Mouse (Mus musculus): ENCODE data around the gene Adra1b. TPM values are rescaled to one million over a fixed set of nuclear protein-coding genes. Genes with fewer than 3 reads are reported as not detected.

Adra1b gene
- total RNA-seq, 1 experiment from 2014 or later: not detected

DNA sequence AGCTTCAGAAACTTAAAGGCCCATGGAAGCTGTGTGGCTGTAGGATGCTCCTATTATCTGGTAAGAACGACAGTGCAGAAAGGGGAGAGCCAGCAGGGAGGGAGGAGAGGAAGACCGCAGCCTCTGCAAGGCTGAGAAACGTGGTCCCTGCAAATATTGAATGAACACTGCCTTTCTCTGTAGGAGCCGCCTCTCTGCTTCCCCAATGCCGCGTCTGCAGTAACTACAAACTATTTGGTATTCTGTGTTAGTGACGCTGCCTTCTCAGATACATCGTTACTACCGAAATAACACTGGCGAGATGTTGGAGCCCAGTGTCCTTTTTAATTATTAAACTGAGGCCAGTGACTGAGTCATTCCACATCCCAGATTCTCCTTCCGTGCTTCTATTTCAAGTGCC lies 66.5 kb downstream of the Adra1b start:
- ATAC-seq (ENCODE audit: extremely low read depth, insufficient number of reproducible peaks, low FRiP score, poor library complexity, severe bottlenecking): no peak

DNA sequence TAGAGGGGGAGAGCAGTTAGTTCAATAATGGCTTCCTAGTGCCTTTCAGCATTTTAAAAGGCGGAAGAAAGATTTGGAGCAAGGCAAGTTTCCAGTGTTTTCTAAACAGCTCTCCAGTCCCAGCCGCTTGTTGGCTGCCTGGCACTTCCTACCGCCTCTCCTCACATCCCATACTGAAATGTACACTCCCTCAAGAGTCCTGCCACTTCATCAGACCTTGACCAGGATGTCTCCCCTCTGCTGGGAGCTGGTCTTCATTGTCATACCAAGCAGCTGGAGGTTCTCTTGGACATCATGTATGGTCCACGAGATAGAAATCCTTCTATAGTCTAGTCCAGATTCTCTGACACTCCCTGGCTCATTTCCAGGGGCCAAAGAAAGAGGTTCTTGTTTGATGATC lies 69.5 kb downstream of the Adra1b start:
- no peak for ATAC-seq (ENCODE audit: extremely low read depth, insufficient number of reproducible peaks, low FRiP score, poor library complexity, severe bottlenecking)

DNA sequence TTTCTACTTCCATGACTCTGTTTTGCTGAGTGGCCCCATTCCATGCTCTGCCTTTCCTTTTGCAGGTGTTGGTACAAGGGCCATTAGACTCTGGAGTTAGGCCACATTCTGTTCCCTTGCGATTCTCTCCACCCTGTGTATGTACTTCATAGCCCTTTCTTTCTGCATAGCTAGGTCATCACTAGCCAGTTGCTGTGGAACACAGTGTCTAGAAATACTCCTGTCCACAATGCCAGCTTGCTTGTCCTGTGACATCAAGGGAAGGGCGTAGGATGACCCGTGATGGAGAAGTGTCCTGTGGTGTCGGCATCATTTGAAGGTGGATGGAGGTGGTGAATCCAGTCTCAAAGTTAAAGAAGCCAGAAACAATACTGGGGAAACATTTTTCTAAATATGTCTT lies 74.2 kb downstream of the Adra1b start:
- ATAC-seq (ENCODE audit: extremely low read depth, insufficient number of reproducible peaks, low FRiP score, poor library complexity, severe bottlenecking): no peak

DNA sequence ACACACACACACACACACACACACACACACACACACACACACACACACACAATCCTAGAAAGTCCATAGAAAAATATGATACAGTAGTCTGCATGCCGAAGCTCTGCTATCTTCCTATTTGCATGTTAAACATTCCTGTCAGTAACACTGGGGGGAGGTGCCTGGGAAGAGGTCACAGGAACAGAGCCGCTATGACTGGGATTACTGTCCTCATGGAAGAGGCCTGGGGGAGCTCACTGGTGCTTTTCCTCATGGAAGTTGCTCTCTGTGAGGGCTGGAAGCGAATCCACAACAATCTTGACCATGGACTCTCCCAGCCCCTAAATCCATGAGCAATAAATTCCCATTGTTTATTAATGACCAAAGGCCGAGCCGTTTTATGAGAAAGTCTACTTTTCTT lies 77.7 kb downstream of the Adra1b start:
- ATAC-seq (ENCODE audit: extremely low read depth, insufficient number of reproducible peaks, low FRiP score, poor library complexity, severe bottlenecking): no peak

DNA sequence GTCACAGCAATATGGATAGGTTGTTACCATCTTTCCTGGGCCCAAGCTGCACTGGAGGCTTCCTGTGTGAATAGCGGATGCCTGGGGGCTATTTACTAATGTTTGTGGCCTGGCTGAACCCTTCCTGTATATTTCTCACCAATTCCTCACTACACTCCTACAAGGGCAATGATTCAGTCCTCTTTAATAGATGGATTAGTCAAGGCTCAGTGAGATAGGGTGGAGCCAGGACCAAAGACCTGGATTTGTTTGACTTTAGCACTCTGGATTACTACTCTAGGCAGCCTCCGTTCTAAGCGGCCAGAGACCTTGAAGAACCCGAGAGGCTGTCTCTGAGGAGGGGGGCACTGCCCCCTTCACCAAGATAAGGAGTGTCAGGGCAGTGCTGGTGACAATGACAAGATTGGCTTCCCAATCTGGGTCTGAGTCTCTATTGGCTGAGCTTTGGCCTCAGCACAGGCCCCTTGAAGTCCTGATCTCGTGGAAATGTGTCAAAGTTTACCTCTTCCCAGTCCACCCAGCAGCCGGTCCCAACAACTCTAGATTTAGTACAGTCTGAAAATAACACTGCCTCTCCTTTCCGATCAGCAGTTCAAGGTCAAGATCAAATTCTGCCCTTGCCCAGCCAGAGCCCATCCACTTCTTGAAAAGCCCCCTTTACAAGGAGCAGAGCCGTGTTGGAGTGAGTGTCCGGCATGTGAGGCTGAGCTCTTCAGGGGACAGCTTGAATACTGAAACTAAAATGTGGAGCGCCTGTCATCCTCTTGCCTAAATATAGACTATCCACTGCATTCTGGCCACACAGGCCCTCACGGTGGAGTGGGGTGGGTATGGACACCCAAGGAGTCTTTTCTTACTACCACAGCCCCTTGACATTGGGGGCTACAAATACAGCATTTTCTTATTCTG lies 80.2 kb downstream of the Adra1b start:
- no peak for ATAC-seq (ENCODE audit: extremely low read depth, insufficient number of reproducible peaks, low FRiP score, poor library complexity, severe bottlenecking)

DNA sequence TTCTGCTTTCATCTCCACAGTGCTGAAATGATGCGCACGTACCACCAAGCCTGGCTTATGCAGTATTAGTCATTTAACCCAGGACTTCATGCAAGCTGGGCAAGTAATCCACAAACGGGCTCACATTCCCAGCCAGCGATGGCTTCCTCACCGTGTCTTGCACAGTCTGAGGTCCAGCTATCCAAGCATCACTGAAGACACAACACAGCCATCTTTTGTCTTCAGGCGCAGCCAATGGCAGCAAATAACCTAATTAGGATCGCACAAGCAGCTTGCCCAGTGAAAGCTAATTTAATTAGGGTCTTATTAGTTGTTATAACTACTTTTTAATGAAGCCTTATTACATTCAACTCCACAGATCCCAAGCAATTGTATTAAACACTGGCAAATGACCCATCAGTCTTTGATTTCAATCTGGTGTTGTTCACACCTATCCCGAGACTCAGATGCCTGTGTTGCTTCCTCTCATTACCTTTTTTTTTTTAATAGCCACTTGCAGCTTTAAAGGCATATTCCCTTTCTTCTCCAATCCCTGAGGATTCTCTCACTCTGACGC lies 83.6 kb downstream of the Adra1b start:
- ATAC-seq (ENCODE audit: extremely low read depth, insufficient number of reproducible peaks, low FRiP score, poor library complexity, severe bottlenecking): no peak

DNA sequence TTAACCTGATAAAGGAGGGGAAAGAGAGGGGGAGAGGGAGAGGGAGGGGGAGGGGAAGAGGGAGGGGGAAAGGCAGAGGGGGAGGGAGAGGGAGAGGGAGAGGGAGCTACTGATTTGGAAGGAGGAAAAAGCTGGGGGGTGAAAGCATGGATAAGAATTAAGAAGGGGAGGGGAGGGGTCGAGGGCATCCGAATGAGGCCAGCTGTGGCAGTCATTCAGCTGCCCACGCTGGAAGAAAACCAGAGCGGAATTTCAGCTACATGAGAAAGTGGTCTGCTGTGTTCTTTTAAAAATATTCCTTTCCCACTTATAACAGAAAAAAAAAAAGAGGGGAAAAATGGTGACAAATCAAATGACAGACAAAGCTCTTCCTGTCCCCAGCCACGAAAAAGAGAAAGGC lies 88.5 kb downstream of the Adra1b start:
- no peak for ATAC-seq (ENCODE audit: extremely low read depth, insufficient number of reproducible peaks, low FRiP score, poor library complexity, severe bottlenecking)

DNA sequence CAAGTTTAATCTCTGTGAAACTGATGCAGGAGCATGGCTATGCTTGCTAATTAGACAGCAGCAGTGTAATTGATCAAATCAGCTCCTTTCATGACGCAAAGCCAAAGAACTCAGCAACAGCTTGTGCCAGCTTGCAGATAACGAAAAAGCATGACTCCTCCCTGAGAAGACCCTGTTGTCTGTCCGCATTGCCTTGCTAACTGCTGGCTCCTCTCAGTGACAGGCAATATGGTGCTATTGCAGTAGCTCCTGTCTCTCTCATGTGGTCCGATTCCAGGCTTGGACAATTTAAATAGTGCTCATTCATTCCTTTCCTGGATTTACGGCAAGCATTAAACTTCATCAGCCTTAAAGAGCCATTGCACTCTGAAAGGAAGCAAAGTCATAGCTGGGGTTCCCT lies 93.3 kb downstream of the Adra1b start:
- ATAC-seq (ENCODE audit: extremely low read depth, insufficient number of reproducible peaks, low FRiP score, poor library complexity, severe bottlenecking): no peak

DNA sequence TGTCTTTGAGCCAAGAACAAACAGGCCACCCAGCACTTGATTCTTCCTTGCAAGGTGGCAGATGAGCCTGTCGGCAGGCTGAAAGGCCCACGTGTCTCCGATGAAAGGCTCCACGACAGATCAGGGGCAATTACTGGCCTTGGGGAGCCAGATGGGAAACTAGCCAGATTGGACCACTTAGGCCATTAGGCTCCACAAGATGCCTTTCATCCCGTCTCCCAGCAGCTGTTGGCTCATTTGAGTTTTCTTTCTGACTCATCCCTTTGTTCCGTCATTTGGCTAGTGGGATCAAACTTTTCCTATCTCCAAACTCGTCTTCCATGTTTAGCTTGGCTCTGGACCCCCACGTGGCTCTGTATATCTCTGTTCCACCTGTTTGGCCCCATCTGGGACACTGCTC lies 105.0 kb downstream of the Adra1b start:
- ATAC-seq (ENCODE audit: extremely low read depth, insufficient number of reproducible peaks, low FRiP score, poor library complexity, severe bottlenecking): no peak

DNA sequence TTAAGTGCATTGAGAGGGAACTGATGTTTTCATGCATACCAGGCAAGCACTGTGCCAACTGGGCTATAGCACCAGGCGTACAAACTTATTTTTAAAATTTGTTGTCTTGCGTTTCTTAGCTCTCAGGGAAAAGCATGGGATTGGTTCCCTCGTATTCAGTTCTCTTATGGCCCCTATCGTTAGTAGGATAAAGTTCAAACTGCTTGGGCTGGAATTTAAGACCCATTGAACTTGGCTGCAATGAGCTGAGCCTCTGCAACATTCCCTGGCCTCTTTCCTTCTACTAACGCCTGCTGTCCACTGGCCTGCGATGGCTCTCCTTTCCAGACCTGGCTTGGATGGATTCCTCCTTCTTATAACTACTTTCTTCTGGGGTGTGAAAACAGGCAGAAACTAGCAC lies 110.6 kb downstream of the Adra1b start:
- no peak for ATAC-seq (ENCODE audit: extremely low read depth, insufficient number of reproducible peaks, low FRiP score, poor library complexity, severe bottlenecking)

DNA sequence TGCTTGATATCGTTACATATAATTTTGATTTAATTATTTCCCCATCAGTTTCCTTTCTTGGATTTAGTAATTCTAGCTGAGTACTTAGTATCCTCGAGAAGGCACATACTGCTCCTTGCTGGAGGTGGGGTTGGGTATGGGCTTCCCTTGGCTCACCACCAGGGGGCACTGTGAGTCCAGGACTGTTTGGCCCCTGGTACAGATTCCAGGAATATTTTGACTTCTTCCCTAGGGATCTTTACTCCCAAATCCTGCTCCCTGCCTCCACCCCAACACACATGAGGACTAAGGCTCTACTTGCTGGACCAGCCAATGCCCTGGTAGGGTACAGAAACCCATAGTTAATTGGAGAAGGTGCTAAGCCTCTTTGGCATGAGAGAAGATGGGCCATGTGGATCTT lies 117.2 kb downstream of the Adra1b start:
- ATAC-seq (ENCODE audit: extremely low read depth, insufficient number of reproducible peaks, low FRiP score, poor library complexity, severe bottlenecking): no peak

DNA sequence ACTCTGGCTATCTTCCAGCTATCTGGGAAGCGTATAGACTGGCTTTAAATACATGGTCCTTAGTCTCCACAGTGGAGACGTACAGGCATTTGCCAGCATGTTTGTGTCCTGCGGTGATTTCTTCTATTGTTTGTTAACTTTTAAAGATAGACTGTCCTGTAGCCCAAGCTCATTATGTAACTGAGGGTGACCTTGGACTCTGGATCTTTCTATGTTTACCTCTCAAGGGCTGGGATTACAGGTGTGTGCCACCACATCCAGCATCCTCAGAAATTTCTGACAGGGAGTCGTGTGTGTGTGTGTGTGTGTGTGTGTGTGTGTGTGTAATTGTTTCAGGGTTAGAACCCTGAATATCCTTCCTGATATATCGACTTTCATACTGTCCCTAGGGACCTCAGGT lies 117.9 kb downstream of the Adra1b start:
- no peak for ATAC-seq (ENCODE audit: extremely low read depth, insufficient number of reproducible peaks, low FRiP score, poor library complexity, severe bottlenecking)

DNA sequence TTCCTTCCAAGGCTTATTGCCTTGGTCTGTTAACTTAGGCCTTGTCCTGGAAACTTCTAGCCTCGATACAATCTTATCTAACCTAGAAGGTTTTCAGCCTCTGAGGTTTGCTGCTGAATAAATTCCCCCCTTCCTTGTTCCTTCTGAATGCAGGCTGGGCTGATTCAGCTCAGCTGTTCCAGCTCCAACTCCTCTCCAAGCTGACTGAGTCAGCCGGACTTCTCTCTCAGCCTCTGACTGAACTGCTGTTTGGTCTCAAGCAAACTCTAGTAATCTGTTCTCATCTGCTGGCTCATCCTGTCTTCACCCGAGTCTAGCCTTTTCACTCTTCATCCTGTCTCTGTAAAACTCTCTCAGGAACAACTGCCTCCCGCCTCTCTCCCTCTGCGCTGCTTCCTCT lies 121.5 kb downstream of the Adra1b start:
- no peak for ATAC-seq (ENCODE audit: extremely low read depth, insufficient number of reproducible peaks, low FRiP score, poor library complexity, severe bottlenecking)

DNA sequence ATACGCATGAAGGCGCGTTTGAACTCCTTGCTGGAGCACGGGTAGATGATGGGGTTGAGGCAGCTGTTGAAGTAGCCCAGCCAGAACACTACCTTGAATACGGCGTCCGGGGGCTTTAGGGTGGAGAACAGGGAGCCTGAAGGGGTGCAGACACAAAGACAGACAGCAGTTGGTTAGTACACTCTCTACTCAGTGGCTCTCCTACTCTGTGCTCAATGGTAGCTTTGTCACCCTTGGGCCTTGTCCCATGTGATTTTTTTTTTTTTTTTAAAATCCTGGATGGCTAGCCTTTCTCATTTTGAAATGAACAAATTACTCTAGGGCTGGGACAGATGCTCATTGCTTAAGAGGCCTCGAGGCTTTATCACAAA lies 124.7 kb downstream of the Adra1b start:
- ATAC-seq (ENCODE audit: extremely low read depth, insufficient number of reproducible peaks, low FRiP score, poor library complexity, severe bottlenecking): no peak

DNA sequence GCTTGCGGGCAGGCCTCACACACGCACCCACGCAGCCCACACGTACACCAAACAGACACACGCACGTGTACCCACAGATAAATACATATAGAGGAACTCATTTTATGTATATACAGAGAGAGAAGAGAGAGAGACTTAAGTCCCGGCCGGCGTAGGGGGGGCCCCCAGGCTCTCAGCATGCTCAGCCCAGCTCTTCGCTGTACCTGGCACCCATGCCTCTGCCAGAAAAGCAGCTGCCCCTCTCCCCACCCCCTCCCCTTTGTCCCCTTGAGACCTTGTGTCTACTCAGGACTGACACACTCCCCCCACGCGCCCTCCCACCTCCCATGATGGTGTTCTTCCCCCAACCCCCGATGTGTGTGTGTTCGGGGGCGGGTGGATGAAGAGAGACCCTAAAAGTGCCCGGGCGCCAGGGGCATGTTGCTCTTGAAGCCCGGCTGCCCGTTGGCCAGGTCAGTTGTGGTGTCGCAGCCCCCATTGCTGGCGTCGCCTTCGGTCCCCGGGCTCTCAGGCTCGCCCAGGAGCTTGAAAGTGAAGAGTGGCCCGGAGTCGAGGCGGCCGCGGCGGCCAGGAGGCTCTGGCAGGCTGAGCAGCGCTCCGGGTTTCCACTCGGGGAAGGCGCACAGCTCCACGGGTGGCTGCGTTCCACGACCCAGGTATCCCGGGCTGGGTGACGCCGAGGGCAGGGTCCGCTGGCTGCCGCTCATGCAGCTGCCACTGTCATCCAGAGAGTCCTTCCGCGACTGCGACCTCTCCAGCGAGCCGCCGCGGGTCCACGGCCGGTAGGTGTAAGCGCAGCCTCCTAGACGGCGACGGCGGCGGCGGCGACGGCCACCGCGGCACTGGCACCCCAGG lies 125.3 kb downstream of the Adra1b start:
- no peak for ATAC-seq (ENCODE audit: extremely low read depth, insufficient number of reproducible peaks, low FRiP score, poor library complexity, severe bottlenecking)

DNA sequence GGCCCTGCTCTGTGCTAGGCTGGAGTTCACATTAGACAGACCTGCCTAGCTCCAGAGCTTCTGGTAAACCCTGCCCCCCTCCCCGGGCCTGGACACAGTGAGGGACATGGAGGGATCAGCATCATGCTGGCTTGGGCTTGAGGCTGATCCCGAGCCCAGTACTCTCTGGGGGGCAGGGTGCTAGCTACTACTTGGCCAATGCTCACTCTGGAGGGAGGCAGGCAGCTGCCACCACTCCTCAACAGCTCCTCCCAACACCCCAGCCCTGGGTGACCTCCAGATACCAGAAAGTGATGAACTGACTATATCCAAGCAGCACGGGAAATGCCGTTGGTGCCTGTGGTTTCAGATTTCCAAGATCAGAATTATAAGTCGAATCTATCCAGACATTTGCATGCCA lies 127.3 kb downstream of the Adra1b start:
- ATAC-seq (ENCODE audit: extremely low read depth, insufficient number of reproducible peaks, low FRiP score, poor library complexity, severe bottlenecking): no peak

DNA sequence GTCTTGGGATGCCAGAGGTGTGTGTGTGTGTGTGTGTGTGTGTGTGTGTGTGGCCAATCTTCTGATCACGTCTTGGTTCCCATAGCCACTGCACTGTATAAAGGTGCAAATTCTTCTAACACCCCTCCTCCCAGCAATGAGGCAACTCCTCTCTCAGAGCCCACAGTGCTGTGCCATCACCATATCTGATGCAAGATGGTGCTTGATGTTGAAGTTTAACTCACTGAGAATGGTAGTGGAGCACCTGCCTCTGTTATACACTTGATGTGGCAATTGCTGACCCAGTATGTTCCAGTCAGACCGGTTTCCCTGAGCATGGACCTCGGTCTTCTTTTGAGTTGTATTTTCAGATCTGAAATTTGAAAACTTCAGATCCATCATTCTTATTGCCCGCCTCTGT lies 130.9 kb downstream of the Adra1b start:
- ATAC-seq (ENCODE audit: extremely low read depth, insufficient number of reproducible peaks, low FRiP score, poor library complexity, severe bottlenecking): no peak

DNA sequence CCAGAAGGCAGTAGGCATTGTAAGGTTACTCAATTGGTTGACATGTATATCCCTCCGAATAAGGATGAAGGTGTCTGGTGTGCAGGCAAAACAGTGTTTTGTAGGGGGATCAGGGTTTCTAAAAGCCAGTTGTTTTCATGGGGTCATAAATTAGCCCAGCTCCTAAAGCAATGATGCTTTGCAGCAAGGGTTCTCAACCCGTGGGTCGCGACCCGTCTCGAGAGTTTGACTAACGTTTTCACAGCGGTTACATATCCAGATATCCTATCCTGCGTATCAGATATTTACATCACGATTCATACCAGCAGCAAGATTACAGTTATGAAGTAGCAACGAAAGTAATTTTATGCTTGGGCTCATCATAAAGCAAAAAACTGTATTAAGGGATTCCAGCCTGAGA lies 133.3 kb downstream of the Adra1b start:
- ATAC-seq (ENCODE audit: extremely low read depth, insufficient number of reproducible peaks, low FRiP score, poor library complexity, severe bottlenecking): no peak

DNA sequence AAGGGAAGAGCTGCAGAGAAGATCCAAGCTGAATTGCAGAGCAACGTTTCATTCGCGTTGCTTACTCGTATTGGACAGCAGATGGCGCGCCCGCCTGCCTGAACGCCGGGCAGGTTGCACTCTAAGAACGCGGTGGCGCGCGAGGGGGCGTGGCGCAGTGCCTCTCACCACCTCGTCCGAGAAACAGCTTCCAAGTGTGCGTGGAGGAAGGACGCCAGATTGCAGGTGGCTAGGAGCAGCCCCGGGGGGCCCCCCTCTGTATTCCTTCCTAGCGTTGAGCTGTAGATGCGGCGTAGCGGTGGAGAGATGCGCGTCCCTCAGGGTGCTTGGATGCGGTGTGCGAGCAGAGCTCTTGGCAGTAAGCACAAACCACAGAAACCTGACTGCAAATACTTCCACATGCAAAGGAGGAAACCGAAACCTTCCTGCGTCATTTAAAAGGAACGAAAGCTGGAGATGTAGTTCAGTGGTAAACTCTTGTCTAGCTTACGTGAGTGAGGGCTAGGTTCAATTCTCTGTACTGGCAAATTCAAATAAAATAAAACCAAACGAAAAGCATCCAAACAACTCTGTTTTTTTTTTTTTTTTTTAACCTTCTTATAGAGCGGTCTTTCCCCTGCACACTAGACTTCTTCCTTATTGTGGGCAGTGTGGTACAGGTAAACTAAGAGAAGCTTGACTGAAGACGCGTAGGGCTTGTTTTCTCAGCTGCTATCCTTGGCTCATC lies 133.9 kb downstream of the Adra1b start:
- ATAC-seq (ENCODE audit: extremely low read depth, insufficient number of reproducible peaks, low FRiP score, poor library complexity, severe bottlenecking): peak; percentile 86

Data from neutrophil, adult 5-6 weeks (primary cell).